Mouse (Mus musculus): ENCODE measurements around the gene Foxb1.

Gene Foxb1

DNA sequence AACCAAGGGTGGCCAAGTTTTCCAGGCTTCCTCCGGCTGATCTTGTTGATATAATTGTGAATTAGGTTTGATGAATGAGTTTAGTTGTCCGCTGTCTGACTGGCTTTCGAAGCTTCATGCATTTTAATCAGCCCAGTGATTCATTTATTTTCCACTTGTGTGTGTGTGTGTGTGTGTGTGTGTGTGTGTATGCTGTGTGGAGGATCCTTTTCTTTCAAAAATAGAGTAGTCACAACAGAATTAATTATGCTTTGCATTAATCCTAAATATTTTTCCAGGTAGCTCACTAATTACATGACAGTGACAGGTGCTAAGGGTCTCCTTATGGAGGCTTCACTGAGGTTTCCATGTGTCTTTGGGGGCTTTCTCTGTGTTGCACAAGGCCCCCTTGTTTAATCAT is 4.3 kb downstream of the Foxb1 start:
- DNase-seq = no peak

DNA sequence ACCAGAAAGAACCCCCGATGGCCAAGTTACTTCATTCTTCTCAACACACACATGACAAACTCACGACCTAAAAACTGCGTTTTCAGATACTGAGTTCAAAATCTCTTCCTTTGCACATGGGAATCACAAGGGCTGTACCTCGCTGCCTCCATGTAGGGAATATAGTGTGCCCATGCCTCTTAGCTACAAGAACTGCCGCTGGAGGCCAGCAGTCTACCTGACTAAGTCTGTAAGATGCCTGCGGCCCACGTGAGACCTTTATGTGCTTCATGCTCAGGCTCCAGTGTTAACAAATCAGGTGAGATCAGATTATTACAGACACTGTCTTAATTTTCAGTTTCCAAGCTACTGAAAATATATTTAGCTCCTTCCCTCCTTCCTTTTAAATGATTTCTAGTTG is 4.7 kb downstream of the Foxb1 start:
- DNase-seq = no peak

DNA sequence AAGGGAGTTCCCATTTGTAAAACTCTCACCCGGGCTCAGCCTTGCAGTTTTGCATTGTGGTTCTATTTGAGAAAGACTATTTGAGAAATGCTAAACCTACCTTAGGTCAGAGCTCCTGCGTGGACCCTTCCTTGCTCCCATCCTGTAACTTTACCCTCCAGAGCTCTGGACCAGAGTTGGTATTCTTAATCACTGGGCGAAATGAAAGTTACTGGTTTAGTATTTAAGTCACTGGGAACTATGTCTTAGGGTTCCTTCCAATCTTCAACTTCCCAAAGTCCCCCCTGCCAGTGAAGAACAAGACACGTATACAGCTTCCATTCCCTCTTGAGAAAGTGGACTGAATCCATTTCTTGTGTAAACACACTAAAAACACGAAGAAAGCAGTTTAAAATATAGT is 5.6 kb downstream of the Foxb1 start:
- DNase-seq = no peak

DNA sequence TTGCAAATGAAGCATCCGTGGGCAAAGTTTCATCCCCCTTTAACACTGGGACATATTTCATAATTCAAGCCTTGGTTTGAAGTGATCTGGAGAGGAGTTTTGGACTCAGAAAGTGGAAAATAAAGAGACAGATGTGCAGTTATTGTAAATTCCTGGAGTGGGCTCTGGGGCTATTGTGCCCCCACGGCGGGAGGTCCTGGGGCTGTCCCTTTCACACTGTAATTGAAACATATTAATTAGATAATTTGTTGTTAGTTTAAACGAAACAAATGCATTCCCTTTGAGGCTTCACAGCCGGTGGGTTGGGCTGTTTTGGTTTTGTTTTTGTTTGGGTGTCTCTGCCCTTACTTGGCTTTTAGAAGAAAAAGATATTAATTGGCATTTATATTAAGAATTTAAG is 6.0 kb downstream of the Foxb1 start:
- no peak for DNase-seq

DNA sequence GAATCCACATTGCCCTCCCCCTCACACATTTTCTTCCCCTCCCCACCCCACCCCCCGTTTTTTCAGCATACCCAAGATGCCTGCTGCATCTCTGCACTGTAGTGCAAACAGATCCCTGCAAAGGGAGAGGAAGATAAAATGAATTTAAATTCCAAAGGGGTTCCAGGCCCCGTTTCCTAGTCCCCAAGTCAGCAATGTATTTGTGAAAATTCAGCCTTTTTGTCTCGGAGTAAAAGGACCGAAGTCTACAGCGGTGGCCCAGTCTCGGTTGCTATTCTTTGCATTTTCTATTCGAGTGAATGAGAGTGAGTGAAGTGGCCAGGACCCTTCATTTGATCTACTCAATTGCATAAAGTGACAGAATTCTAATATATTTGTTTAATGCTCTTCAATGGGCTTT is 6.4 kb downstream of the Foxb1 start:
- DNase-seq = no peak

DNA sequence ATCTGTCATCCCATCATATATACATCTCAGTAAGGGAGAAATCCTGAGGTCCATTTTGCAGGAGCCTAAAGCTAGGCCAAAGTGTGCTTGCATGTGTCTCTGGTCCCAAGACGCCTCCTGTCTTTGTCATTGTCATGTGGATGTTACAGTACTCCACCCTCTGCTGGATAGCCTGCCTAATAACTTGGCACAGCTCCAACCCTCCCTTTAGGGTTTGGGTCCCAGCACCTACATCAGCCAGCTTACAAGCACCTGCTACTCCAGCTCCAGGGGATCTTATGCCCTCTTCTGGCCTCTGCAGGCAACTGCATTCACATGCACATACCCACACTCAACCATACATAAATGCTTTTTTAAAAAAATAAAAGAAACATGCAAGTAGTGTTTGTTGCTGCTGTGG is 12.8 kb downstream of the Foxb1 start:
- no peak for DNase-seq

DNA sequence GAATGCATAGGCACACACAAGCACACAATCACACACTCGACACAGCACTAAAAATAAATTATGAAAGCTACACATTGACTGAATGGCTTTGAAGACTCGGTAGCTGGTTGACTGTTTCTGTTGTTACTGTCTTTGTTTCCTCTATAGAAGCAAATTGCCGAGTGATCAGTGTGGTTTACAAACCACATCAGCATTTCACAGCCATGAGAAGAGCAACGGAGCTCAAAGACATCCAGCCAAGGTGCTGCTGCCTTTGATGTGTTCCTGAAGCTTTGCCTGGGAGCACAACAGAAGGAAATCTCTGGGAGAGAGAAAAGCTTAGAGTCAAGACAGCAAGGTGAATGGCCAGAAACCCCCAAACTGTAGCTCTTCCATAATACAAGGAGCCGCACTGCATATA is 32.0 kb downstream of the Foxb1 start:
- DNase-seq = no peak

DNA sequence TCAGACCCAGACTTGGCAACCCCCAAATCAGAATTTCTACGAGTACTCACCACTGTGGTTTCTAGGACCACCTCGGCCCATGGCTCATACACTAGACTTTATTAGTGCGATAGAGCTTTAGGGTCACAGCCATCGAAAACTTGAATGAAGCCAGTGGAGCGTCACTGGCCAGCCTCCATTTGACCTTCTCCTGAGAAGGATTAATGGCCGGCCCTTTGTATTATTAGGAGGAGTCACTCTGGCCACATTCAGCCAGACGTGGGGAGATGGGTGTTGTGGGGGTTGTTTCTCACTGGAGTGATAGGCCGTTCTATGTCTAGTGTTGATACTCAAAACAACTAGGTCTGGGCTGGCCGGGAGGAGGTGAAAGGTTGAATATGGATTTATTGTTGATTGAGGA is 42.3 kb downstream of the Foxb1 start:
- DNase-seq = no peak

DNA sequence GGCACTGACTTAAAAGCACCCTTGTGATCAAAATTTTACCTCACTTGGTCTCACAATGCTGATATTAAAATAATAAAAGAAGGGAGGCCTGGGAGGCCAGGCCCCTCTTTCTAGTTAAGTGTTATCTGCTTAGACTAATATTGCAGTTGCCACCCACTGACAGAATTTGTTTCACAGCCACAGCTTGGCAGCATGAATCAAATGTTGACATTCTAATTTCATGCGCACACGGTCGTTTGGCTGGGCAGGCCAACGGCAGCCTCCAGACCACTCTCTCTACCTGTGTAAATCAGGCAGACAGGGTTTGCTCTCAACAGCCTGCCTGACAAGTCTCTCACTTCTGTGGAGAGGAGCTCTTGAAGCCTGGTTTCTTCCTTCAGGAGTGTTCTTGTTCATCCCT is 44.4 kb downstream of the Foxb1 start:
- DNase-seq = no peak

DNA sequence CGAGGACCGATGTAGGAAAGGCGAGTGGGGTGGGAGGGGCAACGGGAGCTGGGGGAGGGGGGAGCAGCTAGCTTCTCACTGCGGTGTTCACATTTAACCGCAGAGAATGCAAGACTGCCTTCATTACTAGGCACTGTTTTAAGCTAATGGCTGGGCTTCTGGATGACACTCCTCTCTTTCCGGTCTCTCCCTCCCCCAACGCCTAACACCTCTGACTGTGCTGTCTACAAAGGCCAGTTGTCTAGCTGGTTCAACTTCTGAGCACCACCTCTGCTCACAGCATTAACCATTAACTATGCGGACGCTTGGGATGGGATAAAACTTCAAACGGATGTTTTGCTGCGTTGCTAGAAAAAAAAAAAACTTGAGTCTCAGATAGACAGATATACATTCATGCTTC is 45.3 kb downstream of the Foxb1 start:
- DNase-seq = no peak

DNA sequence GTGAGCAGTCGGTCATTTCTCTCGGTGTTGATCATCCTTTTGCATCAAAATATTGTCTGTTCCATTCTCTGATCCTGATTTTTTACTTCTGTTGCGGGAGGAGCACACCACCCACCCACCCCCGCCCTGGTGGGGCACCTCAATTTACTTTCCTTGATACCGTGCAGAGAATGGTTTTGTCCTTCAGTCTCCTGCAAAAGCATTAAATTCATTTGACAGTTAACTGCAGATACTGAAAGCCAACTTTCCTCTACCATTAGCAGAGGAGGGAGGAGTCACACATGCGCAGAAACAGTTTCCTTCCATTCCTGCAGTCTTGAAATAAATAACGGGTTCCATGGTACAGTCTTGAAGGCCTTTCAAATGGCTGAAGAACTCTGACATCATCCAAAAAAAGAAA is 46.4 kb downstream of the Foxb1 start:
- DNase-seq = no peak

DNA sequence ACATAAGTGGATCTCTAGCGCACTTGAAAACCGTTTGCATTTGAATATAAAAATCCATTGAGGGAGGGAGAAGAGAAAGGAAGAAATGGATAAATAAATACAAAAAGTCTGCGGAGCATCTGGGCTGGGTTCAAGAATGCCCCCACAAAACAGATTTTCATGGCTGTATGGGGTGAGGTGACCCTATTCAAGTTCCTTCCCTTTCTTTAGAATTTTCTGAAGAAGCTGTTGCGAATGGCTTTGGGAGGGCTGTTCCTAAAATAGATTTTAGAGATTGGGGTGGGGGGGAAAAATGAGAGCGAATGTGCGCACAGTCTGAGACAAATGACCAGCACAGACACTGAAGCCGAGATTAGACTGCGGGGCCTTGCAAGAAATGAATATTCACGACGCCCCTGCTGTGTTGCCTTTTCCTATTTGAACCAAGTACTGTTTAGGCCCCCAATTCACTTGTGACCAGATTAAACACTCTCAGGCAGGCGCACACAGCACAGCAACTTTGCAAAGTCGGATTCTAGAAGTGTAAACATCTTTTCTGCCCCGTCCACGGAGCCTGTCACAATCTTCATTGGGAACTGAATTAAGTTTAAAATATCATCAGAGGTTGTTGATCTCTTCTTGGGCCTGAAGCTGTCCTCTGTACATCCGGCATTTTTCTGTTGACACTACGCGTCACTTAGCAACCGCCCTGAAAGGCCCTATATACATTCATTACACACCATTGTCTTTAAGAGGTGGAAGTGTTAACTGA is 47.0 kb downstream of the Foxb1 start:
- DNase-seq = no peak

DNA sequence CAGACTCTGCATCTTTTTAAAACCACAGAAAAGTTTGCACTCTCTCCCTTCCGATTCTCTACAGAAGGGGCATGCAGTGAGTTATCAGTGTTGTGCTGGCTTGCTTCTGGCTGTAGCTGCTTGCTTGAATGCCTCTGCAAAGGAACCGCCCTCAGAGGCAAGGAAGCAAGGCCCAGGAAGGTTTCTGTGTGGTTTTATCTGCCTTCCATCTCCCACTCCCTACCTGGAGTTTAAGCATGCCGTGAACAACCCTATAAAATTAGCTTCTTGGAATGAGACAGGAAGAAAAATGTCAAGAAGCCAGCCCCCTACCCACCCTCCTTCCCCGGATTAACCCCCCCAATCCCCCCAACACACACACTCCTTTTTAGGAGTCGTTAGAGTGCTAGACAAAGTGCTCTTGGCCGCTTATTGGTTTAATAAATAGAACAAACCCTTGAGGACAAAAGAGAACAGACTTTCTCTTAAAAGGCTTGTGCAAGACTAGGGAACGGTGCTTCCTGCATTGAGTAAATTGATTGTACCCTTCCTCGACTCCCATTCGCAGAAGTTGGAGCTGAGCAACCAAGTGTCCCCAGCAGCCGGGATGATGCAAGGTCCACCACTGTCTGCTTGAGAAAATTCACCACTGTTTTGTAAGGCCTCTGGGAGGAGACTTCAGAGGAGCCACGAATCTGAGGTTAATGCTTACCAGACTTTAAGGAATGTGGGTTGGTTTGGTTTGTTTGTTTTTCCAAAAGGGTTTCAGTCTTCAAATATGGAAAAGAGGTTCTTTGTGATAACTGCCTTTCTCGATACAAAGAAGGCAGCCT is 47.8 kb downstream of the Foxb1 start:
- DNase-seq = no peak

Data from cerebellum, adult 8-10 months (tissue).